Mouse (Mus musculus) kidney, adult 2 months (tissue): ENCODE results near the gene Slit3. TPM values are rescaled to one million over a fixed set of nuclear protein-coding genes. Genes with fewer than 3 reads are reported as not detected.
A peak's percentile ranks its signal among the peaks of the same experiment; 100 is the strongest.

Experiments
- DNase-seq: peaks from one replicate; pipeline ENCODE4 v3.0.0; 2021
- H3K27ac ChIP-seq: fragments of 200-500 bp; 2 replicates; pipeline ENCODE4 v1.5.1; 2012; ENCODE audit warnings: low read depth, low read length, control low read depth, inconsistent platforms; ENCODE audit not compliant: insufficient read depth
- H3K27me3 ChIP-seq: fragments of 200-500 bp; replicated peaks from 2 replicates; pipeline ENCODE4 v1.6.1; 2012; ENCODE audit warnings: mild to moderate bottlenecking, moderate library complexity, low read length, inconsistent platforms; ENCODE audit not compliant: control insufficient read depth, insufficient read depth
- H3K36me3 ChIP-seq: fragments of 200-500 bp; 2 replicates; pipeline ENCODE4 v1.6.1; 2012; ENCODE audit warnings: mild to moderate bottlenecking, moderate library complexity, low read length, inconsistent platforms; ENCODE audit not compliant: control insufficient read depth, insufficient read depth
- H3K4me1 ChIP-seq: fragments of 200-500 bp; 2 replicates; pipeline ENCODE4 v1.6.1; 2011; ENCODE audit warnings: low read length; ENCODE audit not compliant: control insufficient read depth, insufficient read depth
- H3K4me3 ChIP-seq: fragments of 200-500 bp; 2 replicates; pipeline ENCODE4 v1.5.1; 2011; ENCODE audit warnings: mild to moderate bottlenecking, low read depth, low read length, control low read depth; ENCODE audit not compliant: insufficient read depth
- CTCF ChIP-seq: fragments of 200-500 bp; conservative IDR thresholded peaks from 2 replicates; pipeline ENCODE4 v1.5.1; 2011; ENCODE audit warnings: low read depth, mild to moderate bottlenecking, control low read depth, low read length, moderate library complexity, mixed read lengths; ENCODE audit not compliant: insufficient read depth, insufficient read length
- POLR2A ChIP-seq: fragments of 200-500 bp; IDR thresholded peaks from one replicate; pipeline ENCODE4 v1.6.1; 2011; ENCODE audit warnings: low read depth, low read length, control low read depth
- WGBS: fragments of 180-500 bp; shearing (Covaris S2); methylation state at CpG from one replicate; pipeline ENCODE4 v1.1.7; 2018; 5-methylcytosine and 5-hydroxymethylcytosine counted together
- polyA plus RNA-seq: library from polyadenylated mRNA; depleted of rRNA; stranded (reverse); fragments of >200 nt; gene quantifications from 2 replicates; pipeline ENCODE4 v1.2.3, GENCODE M21; 2012

The Slit3 gene
- polyA plus RNA-seq, 1 experiment, result 8.4 TPM

GRCm38 (mm10) chr11:35431130-35431529, 310.1 kb downstream of the Slit3 start:
- no peaks in the 10 kb centered on the region for H3K4me1 ChIP-seq
- no peaks in the 10 kb centered on the region for H3K36me3 ChIP-seq
- H3K27ac ChIP-seq, result no peak overlapping the region
- TF ChIP-seq CTCF (no peak), POLR2A (no peak)
- no peak for DNase-seq
- WGBS, result 44% methylated on average over 8 of the region's 8 CpGs
- H3K4me3 ChIP-seq, result no peak overlapping the region
- H3K27me3 ChIP-seq, result no peaks in the 10 kb centered on the region

DNA sequence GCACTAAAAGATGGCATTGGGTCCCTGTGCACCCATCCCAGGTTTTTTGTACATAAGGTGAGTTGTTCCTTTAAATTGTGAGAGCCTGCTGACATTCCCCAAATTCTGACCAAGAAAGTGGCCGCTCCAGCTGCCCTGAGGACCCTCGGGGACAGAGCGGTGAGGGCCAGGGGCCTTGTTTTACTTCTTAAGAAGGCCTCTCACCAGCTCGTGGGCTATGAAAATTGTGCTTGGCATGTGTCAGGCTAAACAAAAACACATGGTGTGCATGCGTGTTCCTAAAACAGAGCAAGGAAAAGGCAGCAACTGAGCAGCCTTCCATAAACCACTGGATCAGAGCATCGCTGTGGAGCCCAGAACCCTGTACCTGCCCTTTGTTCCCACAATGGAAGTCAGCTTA, 316.5 kb downstream of the Slit3 start:
- Histone ChIP-seq H3K4me1 (no peaks in the 10 kb centered on the region), H3K27ac (no peak overlapping the region), H3K36me3 (no peaks in the 10 kb centered on the region), H3K4me3 (no peak overlapping the region), H3K27me3 (no peaks in the 10 kb centered on the region)
- no peak for DNase-seq
- TF ChIP-seq POLR2A (no peak), CTCF (no peak)
- WGBS, result 92% methylated on average over 6 of the region's 6 CpGs

GRCm38 (mm10) chr11:35440186-35440585, 319.2 kb downstream of the Slit3 start:
- no peak overlapping the region for H3K27ac ChIP-seq
- H3K27me3 ChIP-seq, result no peaks in the 10 kb centered on the region
- WGBS, result 48% methylated on average over 11 of the region's 11 CpGs
- no peak for DNase-seq
- H3K4me3 ChIP-seq, result no peak overlapping the region
- TF ChIP-seq POLR2A (no peak), CTCF (no peak)
- H3K4me1 ChIP-seq, result no peaks in the 10 kb centered on the region
- H3K36me3 ChIP-seq, result no peaks in the 10 kb centered on the region

DNA sequence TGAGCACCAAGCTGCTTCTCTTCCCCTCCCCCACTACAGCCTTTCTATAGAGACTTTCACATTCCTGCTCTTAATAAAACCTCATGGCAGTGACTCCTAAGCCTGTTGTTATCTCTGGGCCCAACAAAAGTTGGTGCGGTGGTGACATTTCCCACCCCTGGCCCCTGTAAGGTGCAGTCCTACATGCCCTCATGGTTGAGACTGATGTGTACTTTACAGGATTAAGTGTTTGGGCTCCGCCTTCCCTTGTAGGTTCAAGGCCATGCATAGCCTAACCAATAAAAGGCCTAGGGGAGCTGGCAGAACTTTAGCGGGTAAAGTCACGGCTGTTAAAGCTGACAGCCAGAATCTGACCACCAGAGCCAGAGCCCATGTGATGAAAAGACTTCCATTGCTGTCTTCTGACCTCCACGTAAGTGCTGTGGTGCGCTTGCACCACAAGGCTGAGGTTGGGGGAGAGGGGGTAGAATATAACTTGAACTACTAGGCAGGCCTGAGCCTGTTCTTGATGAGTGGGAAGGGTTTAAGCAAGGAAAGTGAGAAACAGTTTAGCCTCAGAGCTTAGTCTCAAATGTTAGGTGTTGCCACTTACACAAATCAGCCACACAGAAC, 323.6 kb downstream of the Slit3 start:
- Histone ChIP-seq H3K4me3 (no peak overlapping the region), H3K36me3 (no peaks in the 10 kb centered on the region), H3K27me3 (no peaks in the 10 kb centered on the region), H3K27ac (no peak overlapping the region), H3K4me1 (peaks cover 6% of the 10 kb centered on the region; the same call in 1 of the 2 replicates)
- no peak for DNase-seq
- WGBS, result 88% methylated on average over 6 of the region's 6 CpGs
- TF ChIP-seq POLR2A (no peak), CTCF (no peak)

DNA sequence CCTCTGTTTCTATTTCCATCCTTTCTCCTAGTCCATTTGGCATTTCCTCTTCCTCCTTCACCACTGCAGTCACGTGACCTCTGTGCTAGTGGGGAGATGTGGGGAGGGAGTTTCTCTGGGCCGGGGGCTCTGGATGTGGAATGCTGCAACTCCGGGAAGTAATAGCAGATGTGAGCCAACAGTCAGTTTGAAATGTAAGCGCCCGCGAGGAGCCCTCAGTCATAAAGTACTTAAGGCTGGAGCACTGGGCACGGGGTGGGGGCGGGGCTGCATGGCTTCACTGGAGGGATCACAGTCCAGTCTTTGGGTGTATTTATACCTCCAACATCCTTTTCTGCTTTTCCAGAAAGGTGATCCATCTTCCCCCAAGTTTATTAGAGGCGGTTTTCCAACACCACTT, 326.9 kb downstream of the Slit3 start:
- 28% methylated on average over 9 of the region's 9 CpGs for WGBS
- H3K4me3 ChIP-seq, result no peak overlapping the region
- no peak for TF ChIP-seq CTCF
- TF ChIP-seq POLR2A, result no peak
- no peak for DNase-seq
- no peaks in the 10 kb centered on the region for H3K36me3 ChIP-seq
- H3K27me3 ChIP-seq, result no peaks in the 10 kb centered on the region
- no peak overlapping the region for H3K27ac ChIP-seq
- H3K4me1 ChIP-seq, result peaks cover 11% of the 10 kb centered on the region

DNA sequence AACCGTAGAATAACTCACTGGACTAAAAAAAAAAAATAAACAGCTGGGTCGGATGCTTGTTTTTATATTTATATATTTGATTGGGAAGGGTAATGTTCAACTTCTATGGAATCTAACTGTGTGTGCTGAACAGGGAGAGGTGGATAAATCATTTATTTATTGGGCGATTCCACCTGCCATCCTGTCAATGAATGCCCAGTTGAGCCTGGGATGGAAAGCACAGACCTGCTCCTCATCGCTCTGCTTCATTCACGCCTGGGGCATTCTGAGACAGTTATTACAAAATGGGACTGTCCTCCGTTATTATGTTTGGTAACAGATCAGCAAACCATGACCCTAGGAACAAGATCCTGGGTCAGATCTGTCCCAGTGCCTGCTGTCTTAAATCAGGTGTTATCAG, 328.2 kb downstream of the Slit3 start:
- Histone ChIP-seq H3K27me3 (no peaks in the 10 kb centered on the region), H3K36me3 (no peaks in the 10 kb centered on the region), H3K4me1 (peaks cover 11% of the 10 kb centered on the region), H3K4me3 (no peak overlapping the region), H3K27ac (no peak overlapping the region)
- no peak for TF ChIP-seq POLR2A
- TF ChIP-seq CTCF, result no peak
- peak; percentile 75 for DNase-seq
- WGBS, result 53% methylated on average over 6 of the region's 6 CpGs

DNA sequence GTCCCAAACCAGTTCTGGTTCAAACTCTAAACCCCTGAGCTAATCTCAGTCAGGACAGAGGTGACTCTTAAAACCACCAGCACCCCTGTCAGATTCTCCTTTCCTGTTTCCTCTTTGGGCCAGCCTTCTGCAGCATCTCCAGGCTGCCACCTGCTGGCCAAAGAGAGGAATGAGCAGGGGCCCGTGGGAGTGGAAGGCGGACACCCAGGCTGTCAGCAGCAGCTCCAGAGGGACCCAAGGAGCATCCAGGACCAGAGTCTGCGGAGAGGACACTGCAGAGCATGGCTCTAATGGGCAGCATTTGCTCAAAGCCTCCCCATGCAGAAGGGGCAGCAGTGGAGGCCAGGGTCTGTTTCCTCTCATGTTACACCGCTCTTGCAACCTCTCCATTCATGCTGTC, 330.6 kb downstream of the Slit3 start:
- H3K4me1 ChIP-seq, result peaks cover 11% of the 10 kb centered on the region
- peak; percentile 76 for DNase-seq
- H3K36me3 ChIP-seq, result no peaks in the 10 kb centered on the region
- WGBS, result 36% methylated on average over 4 of the region's 4 CpGs
- no peaks in the 10 kb centered on the region for H3K27me3 ChIP-seq
- TF ChIP-seq POLR2A (no peak), CTCF (peak; percentile 80)
- no peak overlapping the region for H3K4me3 ChIP-seq
- H3K27ac ChIP-seq, result no peak overlapping the region

DNA sequence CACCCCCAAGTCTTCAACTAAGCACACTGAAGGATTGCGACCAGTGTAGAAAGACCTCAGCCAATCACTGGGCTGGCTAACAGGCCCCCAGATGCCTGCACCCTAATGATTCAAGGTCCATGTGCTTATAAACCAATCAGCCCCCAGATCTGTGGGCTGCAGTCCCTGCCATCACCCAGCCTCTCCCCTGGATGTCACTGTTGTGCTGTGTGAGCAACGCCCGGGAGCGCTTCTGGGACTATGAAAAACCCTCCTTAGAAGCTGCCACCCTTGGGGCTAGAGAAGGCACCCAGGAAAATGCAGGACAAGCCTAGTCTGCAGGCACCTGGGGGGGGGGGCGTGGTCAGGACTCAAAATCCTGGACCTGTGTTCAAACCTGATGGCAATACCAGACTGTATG, 331.4 kb downstream of the Slit3 start:
- TF ChIP-seq CTCF (peak; percentile 31; the same call in 1 of the 2 replicates), POLR2A (no peak)
- Histone ChIP-seq H3K27me3 (no peaks in the 10 kb centered on the region), H3K36me3 (no peaks in the 10 kb centered on the region), H3K4me1 (peaks cover 11% of the 10 kb centered on the region), H3K4me3 (no peak overlapping the region), H3K27ac (no peak overlapping the region)
- no peak for DNase-seq
- WGBS, result 63% methylated on average over 5 of the region's 5 CpGs
